Mouse (Mus musculus): Measurements from ENCODE around the gene Olfr370.

The Olfr370 gene

GRCm38 (mm10) chr8:83575561-83576515, 40.3 kb downstream of the Olfr370 start:
- peak; percentile 2 for DNase-seq (ENCODE audit: low spot score)

- no peak for DNase-seq (ENCODE audit: low spot score)
These were observed 40.9 kb downstream of the Olfr370 start for GRCm38 (mm10) chr8:83576516-83576895.

- DNase-seq (ENCODE audit: low spot score): no peak
These were observed 41.3 kb downstream of the Olfr370 start for GRCm38 (mm10) chr8:83576921-83577320.

DNA sequence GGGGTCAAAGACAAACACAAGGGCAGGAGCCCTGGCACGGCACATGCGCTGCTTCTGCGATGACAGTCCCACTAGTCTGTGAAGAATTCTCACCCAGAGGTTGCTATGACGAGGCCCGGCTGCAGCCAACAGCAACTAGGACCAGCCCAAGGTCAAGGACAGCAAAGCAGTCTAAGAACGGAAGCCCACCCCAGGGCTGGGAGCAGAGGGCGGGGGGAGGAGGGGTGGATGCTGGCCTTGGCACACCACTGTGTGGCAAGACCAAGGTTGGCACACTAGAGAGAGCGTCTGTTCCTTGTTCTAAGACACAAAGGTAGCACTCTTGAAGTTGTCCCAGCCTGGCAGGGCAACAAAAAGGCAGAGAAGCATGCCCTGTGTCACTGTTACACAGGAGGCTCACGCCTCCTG, 41.8 kb downstream of the Olfr370 start:
- DNase-seq (ENCODE audit: low spot score): no peak

DNA sequence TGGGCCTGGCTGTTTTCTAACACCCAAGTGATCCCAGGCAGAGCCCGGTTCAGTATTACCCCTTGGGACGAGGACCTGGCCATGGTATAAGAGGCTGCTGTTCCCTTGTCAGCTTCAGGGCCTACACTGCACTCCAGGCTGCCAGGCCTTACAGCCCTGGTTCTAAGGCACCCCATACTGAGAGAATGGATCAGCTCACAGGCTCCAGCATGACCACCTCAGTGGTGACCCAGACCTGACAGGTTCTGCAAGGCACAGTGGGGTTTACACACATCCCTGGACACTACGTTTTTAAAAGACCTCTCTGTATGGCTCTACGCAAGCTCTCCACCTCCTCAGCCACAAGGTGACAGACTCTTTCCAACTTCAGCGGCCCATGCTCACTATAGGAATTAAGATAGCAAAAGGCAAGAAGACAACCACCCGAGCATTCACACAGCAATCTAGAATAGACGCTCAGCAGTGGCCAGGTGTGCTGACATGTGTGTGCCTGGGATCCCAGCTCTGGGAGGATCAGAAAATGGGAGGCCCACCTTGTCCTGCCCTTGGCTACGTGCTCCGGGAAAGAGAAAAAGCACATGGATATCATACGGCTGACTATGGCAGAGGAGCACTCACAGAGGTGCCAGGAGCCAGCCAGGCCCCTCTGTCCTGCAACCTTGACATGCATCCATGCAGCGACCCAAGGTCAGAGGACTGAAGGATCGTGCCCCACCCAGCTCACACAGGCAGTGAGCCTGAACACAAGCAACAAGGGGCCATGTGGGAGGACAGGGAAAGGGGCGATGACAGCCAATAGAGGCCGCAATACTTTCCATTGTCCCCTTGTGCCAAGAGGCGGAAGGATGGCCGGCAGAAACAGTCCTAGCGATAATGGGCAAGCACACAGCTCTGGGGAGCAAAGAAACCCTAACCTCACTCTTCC, 42.8 kb downstream of the Olfr370 start:
- peak; percentile 6 for DNase-seq (ENCODE audit: low spot score)

DNA sequence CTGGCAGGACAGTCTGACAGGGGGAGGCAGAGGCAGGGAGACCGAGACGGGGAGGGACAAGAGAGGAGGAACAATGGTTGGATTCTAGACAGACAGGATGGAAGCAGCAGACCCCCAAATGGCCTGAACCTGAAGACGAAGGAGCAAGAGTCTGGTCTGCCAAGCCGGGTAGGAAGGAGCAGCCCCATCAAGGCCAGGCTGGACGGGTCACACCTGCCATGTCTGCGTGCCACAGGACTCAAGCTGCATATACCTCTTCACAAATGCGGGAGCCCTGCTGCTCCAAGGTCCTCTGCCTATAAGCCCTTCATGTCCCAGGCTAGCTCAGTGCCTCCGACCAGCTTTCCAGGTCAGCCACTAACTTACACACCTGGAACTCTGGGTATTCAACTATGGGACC, 44.1 kb downstream of the Olfr370 start:
- no peak for DNase-seq (ENCODE audit: low spot score)

DNA sequence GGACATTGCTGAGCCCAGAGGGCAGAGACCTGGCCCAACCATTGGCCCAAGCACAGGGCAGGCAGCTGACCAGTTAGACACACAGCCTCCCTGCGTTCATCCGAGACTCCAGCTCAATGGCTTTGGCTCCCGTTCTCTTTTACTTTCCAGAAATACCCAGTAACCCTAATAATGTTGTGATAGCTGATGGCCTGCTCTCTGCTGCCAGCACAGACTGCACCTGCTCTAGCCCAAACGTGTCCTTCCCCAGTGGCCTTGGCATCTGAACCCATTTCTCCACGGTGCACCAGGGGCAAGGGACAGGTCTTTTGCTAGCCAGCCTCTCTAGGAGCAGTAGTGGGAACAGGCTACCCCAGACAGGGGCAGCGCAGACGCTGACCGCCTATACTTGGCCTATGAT, 45.2 kb downstream of the Olfr370 start:
- no peak for DNase-seq (ENCODE audit: low spot score)

- no peak for DNase-seq (ENCODE audit: low spot score)
These were observed 46.6 kb downstream of the Olfr370 start for GRCm38 (mm10) chr8:83582226-83582625.

- no peak for DNase-seq (ENCODE audit: low spot score)
These were observed 47.7 kb downstream of the Olfr370 start for GRCm38 (mm10) chr8:83583236-83583635.

DNA sequence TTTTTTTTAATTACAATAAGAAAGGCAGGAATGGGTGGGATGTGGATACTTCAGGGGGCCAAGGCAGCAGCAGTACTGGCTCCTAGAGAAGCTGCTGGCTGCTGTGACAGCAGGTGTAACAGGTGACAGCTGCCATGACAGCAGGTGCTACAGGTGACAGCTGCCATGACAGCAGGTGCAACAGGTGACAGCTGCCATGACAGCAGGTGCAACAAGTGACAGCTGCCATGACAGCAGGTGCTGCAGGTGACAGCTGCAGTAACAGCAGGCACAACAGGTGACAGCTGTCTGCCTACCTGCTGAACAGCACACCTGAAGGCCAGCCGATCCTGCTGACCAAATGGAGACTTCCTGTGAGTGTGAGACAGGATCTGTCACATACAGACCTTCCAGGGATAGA, 49.2 kb downstream of the Olfr370 start:
- no peak for DNase-seq (ENCODE audit: low spot score)

DNA sequence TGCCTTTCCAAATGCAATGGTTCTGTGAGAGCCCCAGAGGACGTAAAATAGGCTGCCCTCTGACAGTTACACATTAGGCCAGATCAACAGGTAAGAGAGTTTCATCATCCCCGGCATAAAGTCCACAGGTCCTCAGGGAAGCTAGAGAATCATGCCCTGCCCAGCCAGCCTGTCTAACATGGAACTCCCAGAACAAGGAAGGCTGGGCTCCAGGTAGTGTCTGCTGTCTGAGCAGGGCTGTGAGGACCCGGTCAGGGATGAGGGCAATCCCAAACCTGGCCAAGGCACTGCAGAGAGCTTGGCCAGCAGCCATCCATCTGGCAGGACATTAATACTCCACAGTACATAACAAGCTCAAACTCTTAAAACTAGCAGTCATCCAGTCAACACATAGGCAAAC, 49.8 kb downstream of the Olfr370 start:
- DNase-seq (ENCODE audit: low spot score): no peak

DNA sequence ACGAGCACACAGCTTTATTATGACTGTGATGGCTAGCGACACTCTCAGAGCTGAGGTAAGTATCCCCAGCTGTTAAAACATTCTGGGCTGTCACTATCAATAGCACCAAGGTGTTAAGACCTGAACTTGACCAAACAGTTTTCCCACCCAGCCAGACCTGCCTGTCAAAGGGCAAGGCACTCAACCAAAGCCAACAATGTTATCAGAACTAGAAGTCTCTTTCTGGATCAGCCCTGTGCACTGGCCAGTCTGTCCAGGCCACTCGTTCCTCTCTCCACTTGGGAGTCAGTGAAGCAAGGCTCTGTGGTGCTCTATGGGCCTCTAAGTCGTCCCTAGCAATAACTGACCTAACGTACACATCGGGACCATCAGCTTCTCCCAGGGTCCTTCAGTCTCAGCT, 52.1 kb downstream of the Olfr370 start:
- DNase-seq (ENCODE audit: low spot score): no peak

- DNase-seq (ENCODE audit: low spot score): no peak
These were observed 53.3 kb downstream of the Olfr370 start for GRCm38 (mm10) chr8:83588886-83589285.

DNA sequence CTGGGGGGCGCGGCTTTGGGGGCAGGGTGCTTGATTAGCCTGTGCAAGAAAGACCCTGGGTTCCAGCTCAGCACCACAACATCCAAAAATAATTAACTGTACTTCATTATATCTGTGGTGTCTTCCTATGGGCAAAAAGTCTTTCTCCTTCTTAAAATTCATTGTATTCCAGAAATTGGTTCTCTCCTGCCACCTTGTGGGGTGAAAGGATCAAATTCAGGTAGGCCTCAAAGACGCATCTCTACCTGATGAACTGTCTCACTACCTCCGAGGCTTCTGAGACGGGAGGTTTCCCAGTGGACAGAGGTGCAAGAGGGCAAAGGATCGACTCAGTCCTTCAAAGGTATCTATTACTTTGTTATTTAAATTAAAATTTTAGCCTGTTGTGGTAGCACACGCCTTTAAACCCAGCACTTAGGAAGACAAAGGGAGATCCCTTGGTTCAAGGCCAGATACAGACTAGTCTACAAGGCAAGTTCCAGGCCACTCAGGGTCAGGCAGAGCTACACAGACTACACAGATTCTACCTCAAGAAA, 55.0 kb downstream of the Olfr370 start:
- DNase-seq (ENCODE audit: low spot score): no peak

DNA sequence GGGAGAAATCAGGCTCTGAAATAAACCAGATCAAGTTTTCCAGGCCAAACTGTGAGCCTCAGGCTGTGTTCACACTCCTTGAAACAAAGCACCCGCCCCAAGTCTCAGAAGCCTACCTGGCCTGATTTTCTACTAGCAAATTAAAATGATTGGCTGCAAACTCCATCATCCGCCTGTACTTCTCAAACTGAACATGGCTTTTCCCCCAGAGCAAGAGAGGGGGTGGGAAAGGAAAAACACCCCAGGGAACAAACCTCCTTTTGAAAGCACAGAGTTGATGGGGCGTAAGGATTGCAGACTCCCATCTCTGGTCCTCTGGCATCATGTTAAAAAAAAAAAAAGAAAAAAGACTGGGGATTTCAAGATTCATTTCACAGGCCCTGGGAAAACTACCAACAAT, 57.1 kb downstream of the Olfr370 start:
- DNase-seq (ENCODE audit: low spot score): no peak

DNA sequence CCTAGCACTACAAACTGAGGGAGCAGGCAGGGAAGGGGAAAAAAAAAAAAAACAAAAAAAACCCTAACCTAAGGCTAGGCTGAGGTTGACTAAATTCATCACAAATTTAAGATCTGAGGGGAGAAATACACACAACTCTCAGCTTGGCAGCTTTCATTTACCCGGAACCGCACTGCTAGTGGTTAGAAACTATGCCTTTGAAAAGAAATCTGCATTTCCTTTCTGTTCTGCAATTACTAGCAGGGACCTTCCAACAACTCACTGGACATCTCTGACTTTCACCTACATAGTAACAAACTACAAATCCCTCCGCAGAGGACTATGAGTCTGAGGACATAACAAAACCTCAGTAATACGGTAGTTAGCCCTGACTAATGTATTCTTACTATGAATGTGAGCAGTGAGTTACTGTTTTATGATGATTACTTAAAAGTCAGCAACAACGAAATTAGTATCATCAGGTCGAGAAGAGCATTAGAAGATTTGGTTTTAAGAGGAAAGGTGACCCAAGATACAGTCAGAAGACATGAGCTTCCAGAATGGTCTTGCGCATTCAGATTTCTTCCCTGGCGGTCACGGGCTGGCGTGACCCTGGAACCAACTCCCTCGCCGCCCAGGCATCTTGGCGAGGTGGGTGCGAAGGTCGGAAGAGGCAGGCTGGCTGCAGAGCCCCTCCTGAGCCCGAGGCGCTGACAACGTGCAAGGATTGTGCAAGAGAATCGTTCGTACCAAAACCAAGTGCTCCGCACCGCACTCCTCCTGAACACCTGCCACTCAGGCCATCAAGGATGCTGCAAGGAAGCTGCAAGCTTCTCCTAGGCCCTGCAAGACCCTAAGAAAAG, 58.0 kb downstream of the Olfr370 start:
- no peak for DNase-seq (ENCODE audit: low spot score)

DNA sequence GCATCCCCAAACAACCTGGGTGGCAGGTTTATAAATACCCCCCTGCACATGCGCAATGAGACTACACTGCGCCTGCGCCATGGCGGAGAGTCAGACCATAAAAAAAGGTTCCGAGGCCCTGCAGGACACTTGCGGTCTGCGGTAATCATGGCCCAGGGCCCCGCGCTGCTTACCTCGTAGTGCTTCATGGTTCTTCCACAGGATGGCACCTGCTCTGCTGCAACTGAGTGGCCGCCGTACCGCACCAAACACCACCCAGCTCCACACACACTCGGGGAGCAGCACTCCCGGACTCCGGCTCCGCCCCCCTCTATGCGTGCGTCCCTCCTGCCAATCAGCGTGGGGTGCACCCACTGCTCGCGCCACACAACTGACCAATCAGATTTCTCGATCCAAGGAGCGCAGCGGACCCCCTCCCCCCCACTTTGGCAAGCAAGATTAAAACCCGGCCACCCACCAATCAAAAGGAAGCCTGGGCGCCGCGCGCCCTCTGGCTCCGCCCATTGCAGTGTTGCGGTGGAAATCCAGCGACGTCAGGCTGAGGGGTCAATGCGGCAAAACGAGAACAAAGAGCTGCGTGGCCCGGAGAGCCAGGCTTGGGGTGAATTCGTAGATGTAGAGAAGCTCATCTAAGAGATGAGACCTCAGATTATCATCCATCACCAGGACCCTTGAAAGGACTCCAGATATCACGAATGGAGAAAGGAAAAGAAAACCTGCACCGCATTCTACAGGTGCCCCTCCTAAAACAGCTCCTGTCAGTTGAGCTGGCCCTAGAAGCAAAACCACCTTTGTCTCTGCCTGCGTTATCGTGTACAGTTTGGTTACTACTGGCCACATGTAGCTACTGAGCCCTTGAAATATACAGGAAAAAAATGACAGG, 58.8 kb downstream of the Olfr370 start:
- peak; percentile 89 for DNase-seq (ENCODE audit: low spot score)

Measured in urinary bladder, postnatal 25 days (tissue).